ENCODE assay signal across 17 mouse cellular contexts in the genomic region with DNA sequence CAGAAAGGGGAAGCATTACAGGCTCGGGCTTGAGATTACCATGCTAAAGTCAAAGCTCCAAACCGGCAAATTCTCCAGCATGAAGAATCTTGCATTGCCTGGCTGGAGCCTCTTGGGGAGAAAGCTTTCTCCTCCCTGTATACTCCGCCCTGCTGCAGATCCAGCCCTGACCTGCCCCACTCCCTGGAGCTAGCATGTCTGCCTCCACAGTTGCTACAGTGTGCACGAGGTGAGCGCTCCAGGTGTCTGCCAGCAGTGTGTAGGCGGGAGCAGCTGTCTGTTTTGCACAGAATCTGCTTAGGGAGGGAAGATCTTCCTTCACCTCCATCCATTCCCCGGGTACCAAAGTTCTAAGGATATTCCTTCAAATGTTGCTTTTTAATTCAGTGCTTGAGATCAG. TPM values are rescaled to one million over a fixed set of nuclear protein-coding genes. Genes with fewer than 3 reads are reported as not detected.
DNase-seq lines count a peak whose midpoint lies in the region; ATAC-seq lines count a peak whose summit lies in the region.
"Had no signal": no experiment of that assay in that cellular context is flagged by ENCODE, and none has a peak within 500 bp of the region (broad histone marks: within the 10 kb centered on the region; RNA-seq: fewer than 3 reads in every experiment).

No protein-coding gene starts in this region.

- DNase-seq in urinary bladder, postnatal 14 days (ENCODE audit: low spot score), result peak; percentile 53
- DNase-seq in urinary bladder, postnatal 25 days (ENCODE audit: low spot score), result no peak
- DNase-seq in midbrain, embryonic 14.5 days, result no peak
- DNase-seq in heart, adult 9 months (ENCODE audit: low spot score in 2 of 2), result no peak
- DNase-seq in adrenal gland, adult 2 months, result no peak
- DNase-seq: cerebellum, adult 9-11 months; gastrocnemius, postnatal 14 days; kidney, adult 9 months had no signal

- H3K4me2 ChIP-seq in embryonic facial prominence, embryonic 13.5 days, result peak overlapping the region; percentile 26
- no peak overlapping the region for H3K4me2 ChIP-seq in limb, embryonic 15.5 days
- no peak overlapping the region for H3K4me2 ChIP-seq in midbrain, embryonic 14.5 days (ENCODE audit: low read length)
- H3K4me2 ChIP-seq: heart, embryonic 15.5 days; hindbrain, embryonic 14.5 days had no signal

- H3K9ac ChIP-seq in embryonic facial prominence, embryonic 13.5 days, result peak overlapping the region; percentile 27; the same call in 1 of the 2 replicates
- no peak overlapping the region for H3K9ac ChIP-seq in limb, embryonic 15.5 days
- no peak overlapping the region for H3K9ac ChIP-seq in midbrain, embryonic 14.5 days (replicated peaks; ENCODE audit: low read length)
- H3K9ac ChIP-seq: heart, embryonic 15.5 days; hindbrain, embryonic 14.5 days had no signal

- peak overlapping the region; percentile 75 for H3K27ac ChIP-seq in embryonic facial prominence, embryonic 13.5 days
- peak overlapping the region; percentile 84 for H3K27ac ChIP-seq in limb, embryonic 15.5 days
- no peak overlapping the region for H3K27ac ChIP-seq in midbrain, embryonic 14.5 days (replicated peaks; ENCODE audit: low read depth, low read length)
- H3K27ac ChIP-seq: heart, embryonic 15.5 days; hindbrain, embryonic 14.5 days had no signal

- ATAC-seq in embryonic facial prominence, embryonic 13.5 days (ENCODE audit: insufficient number of reproducible peaks, insufficient read depth, low FRiP score, low TSS enrichment, low read depth), result 0 out of 2 replicates have a peak, but pooled peaks have one; percentile 30
- ATAC-seq in limb, embryonic 15.5 days (ENCODE audit: insufficient number of reproducible peaks, low FRiP score, low TSS enrichment, low read depth), result no peak
- no peak for ATAC-seq in midbrain, embryonic 14.5 days (ENCODE audit: low FRiP score, low TSS enrichment)

- peaks cover 48% of the 10 kb centered on the region for H3K4me1 ChIP-seq in embryonic facial prominence, embryonic 13.5 days
- H3K4me1 ChIP-seq in limb, embryonic 15.5 days, result peaks cover 48% of the 10 kb centered on the region
- no peaks in the 10 kb centered on the region for H3K4me1 ChIP-seq in midbrain, embryonic 14.5 days (ENCODE audit: control insufficient read depth, insufficient read depth, low read length)

- WGBS in embryonic facial prominence, embryonic 13.5 days, result 36% methylated on average over 7 of the region's 7 CpGs
- 42% methylated on average over 7 of the region's 7 CpGs for WGBS in limb, embryonic 15.5 days
- WGBS in midbrain, embryonic 14.5 days, result 47% methylated on average over 7 of the region's 7 CpGs

- no peaks in the 10 kb centered on the region for H3K9me3 ChIP-seq in embryonic facial prominence, embryonic 13.5 days
- H3K9me3 ChIP-seq in limb, embryonic 15.5 days, result no peaks in the 10 kb centered on the region
- H3K9me3 ChIP-seq in midbrain, embryonic 14.5 days (ENCODE audit: control insufficient read depth, low read length), result no peaks in the 10 kb centered on the region
- H3K9me3 ChIP-seq: heart, embryonic 15.5 days had no signal

- H3K4me3 ChIP-seq in embryonic facial prominence, embryonic 13.5 days, result no peak overlapping the region
- H3K4me3 ChIP-seq in limb, embryonic 15.5 days, result no peak overlapping the region
- no peak overlapping the region for H3K4me3 ChIP-seq in midbrain, embryonic 14.5 days (replicated peaks; ENCODE audit: low read depth, low read length)
- H3K4me3 ChIP-seq: erythroblast, embryonic 14.5 days; heart, embryonic 15.5 days; myocyte had no signal

- H3K36me3 ChIP-seq in embryonic facial prominence, embryonic 13.5 days, result no peaks in the 10 kb centered on the region
- no peaks in the 10 kb centered on the region for H3K36me3 ChIP-seq in limb, embryonic 15.5 days
- H3K36me3 ChIP-seq in midbrain, embryonic 14.5 days (ENCODE audit: control insufficient read depth, insufficient read depth, low read length), result no peaks in the 10 kb centered on the region
- H3K36me3 ChIP-seq: heart, embryonic 15.5 days had no signal

- H3K27me3 ChIP-seq in embryonic facial prominence, embryonic 13.5 days, result no peaks in the 10 kb centered on the region
- no peaks in the 10 kb centered on the region for H3K27me3 ChIP-seq in limb, embryonic 15.5 days
- H3K27me3 ChIP-seq in midbrain, embryonic 14.5 days (ENCODE audit: control insufficient read depth, insufficient read depth, low read length), result peaks cover 16% of the 10 kb centered on the region; the same call in 1 of the 2 replicates

RNA-seq across cellular contexts. Expression of a gene that starts 5.3 kb away (rescaled TPM):
- 135 and 143 TPM in 2 replicates for polyA plus RNA-seq in embryonic facial prominence, embryonic 13.5 days (2015; fragmentation: Nextera tagmentation; extraction: Ambion mirVana)
- polyA plus RNA-seq in limb, embryonic 15.5 days (2015; fragmentation: Nextera tagmentation; extraction: Ambion mirVana), result 120 and 128 TPM in 2 replicates
- polyA plus RNA-seq in midbrain, embryonic 14.5 days (2014; fragmentation: Nextera tagmentation; extraction: Ambion mirVana), result 2.3 and 3.6 TPM in 2 replicates
- total RNA-seq in adrenal gland, adult 2 months (2021), result 10 to 100 TPM; 21.0 to 35.8 TPM
- polyA plus RNA-seq in adrenal gland, adult 2 months (2012; rRNA removed), result 29.9 and 32.4 TPM in 2 replicates

RNA-seq across cellular contexts. Expression of a gene that starts 7.8 kb away (rescaled TPM):
- polyA plus RNA-seq in embryonic facial prominence, embryonic 13.5 days (2015; fragmentation: Nextera tagmentation; extraction: Ambion mirVana), result 1.9 and 2.3 TPM in 2 replicates
- 0.79 and 0.83 TPM in 2 replicates for polyA plus RNA-seq in limb, embryonic 15.5 days (2015; fragmentation: Nextera tagmentation; extraction: Ambion mirVana)
- polyA plus RNA-seq in midbrain, embryonic 14.5 days (2014; fragmentation: Nextera tagmentation; extraction: Ambion mirVana), result 0.09 TPM in 1 of 2 replicates, not detected in the other
- not detected for total RNA-seq in adrenal gland, adult 2 months (2021)
- 0.47 and 0.87 TPM in 2 replicates for polyA plus RNA-seq in adrenal gland, adult 2 months (2012; rRNA removed)
- total RNA-seq: gastrocnemius, postnatal 14 days; layer of hippocampus, postnatal 10 days; MEL had no signal
- polyA plus RNA-seq: erythroblast, embryonic 14.5 days; heart, embryonic 15.5 days; hindbrain, embryonic 14.5 days; liver, embryonic 16.5 days; myocyte had no signal

RNA-seq across cellular contexts. Expression of a gene that starts 16.7 kb away (rescaled TPM):
- 60.3 and 67.3 TPM in 2 replicates for polyA plus RNA-seq in embryonic facial prominence, embryonic 13.5 days (2015; fragmentation: Nextera tagmentation; extraction: Ambion mirVana)
- polyA plus RNA-seq in limb, embryonic 15.5 days (2015; fragmentation: Nextera tagmentation; extraction: Ambion mirVana), result 100.0 and 103 TPM in 2 replicates
- 51.9 and 53.3 TPM in 2 replicates for polyA plus RNA-seq in midbrain, embryonic 14.5 days (2014; fragmentation: Nextera tagmentation; extraction: Ambion mirVana)
- 10 to 100 TPM; 38.2 to 46.3 TPM for total RNA-seq in adrenal gland, adult 2 months (2021)
- 99.6 and 108 TPM in 2 replicates for polyA plus RNA-seq in adrenal gland, adult 2 months (2012; rRNA removed)

RNA-seq across cellular contexts. Expression of a gene that starts 30.8 kb away (rescaled TPM):
- polyA plus RNA-seq in embryonic facial prominence, embryonic 13.5 days (2015; fragmentation: Nextera tagmentation; extraction: Ambion mirVana), result 3.0 and 3.3 TPM in 2 replicates
- polyA plus RNA-seq in limb, embryonic 15.5 days (2015; fragmentation: Nextera tagmentation; extraction: Ambion mirVana), result 6.3 and 6.6 TPM in 2 replicates
- 0.57 and 0.78 TPM in 2 replicates for polyA plus RNA-seq in midbrain, embryonic 14.5 days (2014; fragmentation: Nextera tagmentation; extraction: Ambion mirVana)
- 1 to 10 TPM; 2.0 to 4.7 TPM for total RNA-seq in adrenal gland, adult 2 months (2021)
- 2.3 and 2.4 TPM in 2 replicates for polyA plus RNA-seq in adrenal gland, adult 2 months (2012; rRNA removed)

RNA-seq across cellular contexts. Expression of a gene that starts 33.5 kb away (rescaled TPM):
- 25.3 and 26.4 TPM in 2 replicates for polyA plus RNA-seq in embryonic facial prominence, embryonic 13.5 days (2015; fragmentation: Nextera tagmentation; extraction: Ambion mirVana)
- 17.7 and 19.5 TPM in 2 replicates for polyA plus RNA-seq in limb, embryonic 15.5 days (2015; fragmentation: Nextera tagmentation; extraction: Ambion mirVana)
- polyA plus RNA-seq in midbrain, embryonic 14.5 days (2014; fragmentation: Nextera tagmentation; extraction: Ambion mirVana), result 4.9 and 9.1 TPM in 2 replicates
- total RNA-seq in adrenal gland, adult 2 months (2021), result 1 to 10 TPM in 1 of 2 experiments, under 1 TPM in 1; 0.86 to 2.5 TPM
- 1.8 and 2.2 TPM in 2 replicates for polyA plus RNA-seq in adrenal gland, adult 2 months (2012; rRNA removed)
